Mouse (Mus musculus) G1E-ER4 (cell line): ENCODE results near the gene Dock2. TPM values are rescaled to one million over a fixed set of nuclear protein-coding genes. Genes with fewer than 3 reads are reported as not detected.
A peak's percentile ranks its signal among the peaks of the same experiment; 100 is the strongest.

Source experiments
- GATA1 ChIP-seq: IDR thresholded peaks from one replicate; pipeline ENCODE4 v1.8.0; 2012; ENCODE audit warnings: low read length, inconsistent platforms
- polyA plus RNA-seq: library from polyadenylated mRNA; stranded (reverse); fragments of >175 nt; gene quantifications from 2 replicates; pipeline ENCODE4 v1.2.3, GENCODE M21; 2012

Gene Dock2
- polyA plus RNA-seq, 1 experiment: 3.2 TPM

- no peak for TF ChIP-seq GATA1
Measured at GRCm38 (mm10) chr11:34713360-34713759, 70.3 kb downstream of the Dock2 start.

DNA sequence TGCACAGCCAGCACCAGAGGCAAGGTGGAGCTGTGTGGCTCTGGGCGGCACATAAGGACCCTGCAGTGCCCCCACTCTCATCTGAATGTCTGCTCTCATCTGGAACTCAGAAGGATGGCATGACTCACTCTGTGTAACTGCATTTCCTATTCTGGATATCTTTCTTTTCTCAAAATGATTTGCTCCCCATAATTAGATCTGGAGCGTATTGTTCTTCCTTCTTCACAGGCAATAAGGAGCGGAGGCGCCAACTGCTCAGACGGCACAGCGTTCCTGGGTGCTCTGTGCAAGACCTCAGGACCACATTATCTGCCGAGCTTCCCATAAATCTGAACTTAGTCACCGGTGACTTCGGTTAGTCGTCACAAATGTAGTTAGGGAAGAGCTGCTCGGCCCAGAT lies 75.4 kb downstream of the Dock2 start:
- TF ChIP-seq GATA1: no peak

DNA sequence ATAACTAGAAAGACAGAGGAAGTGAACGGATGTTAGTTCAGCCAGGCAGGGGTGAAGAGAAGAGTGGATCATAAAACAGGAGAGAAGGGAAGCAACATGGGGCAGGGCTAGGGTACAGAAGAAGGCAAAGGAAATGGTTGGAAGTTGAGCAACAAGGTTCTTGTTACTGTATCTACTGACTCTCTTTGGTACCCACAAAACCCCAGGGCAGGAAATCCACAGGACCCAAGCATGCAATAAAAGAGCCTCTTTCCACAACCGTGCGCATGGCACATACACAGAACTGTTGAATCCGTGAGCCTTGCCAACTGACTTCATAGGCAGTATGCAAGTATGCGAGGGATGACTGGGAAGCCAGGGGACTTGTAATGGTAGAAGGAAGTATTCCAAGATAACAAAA lies 76.3 kb downstream of the Dock2 start:
- TF ChIP-seq GATA1: no peak

GRCm38 (mm10) chr11:34705108-34705446 lies 78.6 kb downstream of the Dock2 start:
- no peak for TF ChIP-seq GATA1

GRCm38 (mm10) chr11:34704384-34705107 lies 79.1 kb downstream of the Dock2 start:
- TF ChIP-seq GATA1: no peak

DNA sequence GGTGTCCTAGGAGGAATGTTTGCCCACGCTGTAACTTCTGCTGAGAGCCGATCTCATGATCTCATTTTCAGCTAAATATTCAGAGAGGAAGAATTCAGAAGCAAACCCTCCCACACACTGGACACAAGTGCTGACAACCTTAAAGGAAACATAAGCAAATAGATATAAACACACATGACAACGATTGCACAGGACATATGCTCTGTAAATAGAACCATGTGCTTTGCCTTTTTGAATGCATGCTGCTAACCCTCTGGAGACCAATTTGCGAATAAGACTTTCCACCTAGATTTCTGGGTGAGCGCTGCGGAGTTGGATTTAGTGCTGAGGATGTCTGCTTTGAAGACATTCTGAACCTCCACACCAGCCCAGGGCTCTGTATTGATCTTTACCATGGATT lies 79.8 kb downstream of the Dock2 start:
- no peak for TF ChIP-seq GATA1

DNA sequence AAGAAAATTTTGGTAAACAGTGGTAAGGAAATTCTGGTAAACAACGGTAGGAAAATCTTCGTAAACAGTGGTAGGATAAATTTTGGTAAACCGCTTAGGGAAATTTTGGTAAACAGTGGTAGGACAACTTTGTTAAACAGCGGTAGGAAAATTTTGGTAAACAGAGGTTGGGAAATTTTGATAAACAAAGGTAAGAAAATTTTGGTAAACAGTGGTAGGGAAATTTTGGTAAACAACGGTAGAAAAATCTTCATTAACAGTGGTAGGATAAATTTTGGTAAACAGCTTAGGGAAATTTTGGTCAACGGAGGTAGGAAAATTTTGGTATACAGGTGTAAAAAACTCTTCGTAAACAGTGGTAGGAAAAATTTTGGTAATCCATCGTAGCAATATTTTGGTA lies 101.9 kb downstream of the Dock2 start:
- no peak for TF ChIP-seq GATA1

DNA sequence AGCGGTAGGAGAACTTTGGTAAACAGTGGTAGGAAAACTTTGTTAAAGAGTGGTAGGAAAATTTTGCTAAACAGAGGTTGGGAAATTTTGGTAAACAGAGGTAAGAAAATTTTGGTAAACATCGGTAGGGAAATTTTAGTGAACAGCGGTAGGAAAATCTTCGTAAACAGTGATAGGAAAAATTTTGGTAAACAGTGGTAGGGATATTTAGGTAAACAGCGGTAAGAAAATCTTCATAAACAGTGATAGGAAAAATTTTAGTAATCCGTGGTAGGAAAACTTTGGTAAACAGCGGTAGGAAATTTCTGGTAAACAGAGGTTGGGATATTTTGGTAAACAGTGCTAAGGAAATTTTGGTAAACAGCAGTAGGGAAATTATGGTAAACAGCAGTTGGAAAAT lies 239.1 kb downstream of the Dock2 start:
- TF ChIP-seq GATA1: no peak

DNA sequence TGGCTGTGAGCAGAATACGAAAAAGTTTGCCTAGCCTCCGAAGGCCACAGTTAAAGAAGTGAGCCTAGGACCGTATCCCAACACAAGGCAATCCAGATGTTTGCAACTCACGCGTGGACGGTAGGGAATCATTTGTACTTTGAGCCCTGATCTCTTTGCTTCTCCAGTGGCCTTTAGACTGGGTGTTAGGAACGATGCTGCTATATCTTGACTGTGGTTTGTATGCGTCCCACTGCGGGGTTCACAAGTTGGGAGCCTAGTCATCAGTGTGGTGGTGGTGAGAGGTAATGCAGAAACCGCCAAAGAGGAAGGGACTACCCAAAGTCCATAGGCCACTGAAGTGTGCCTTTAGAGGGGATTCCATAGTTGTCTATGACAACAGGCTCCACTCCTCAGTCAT lies 251.6 kb downstream of the Dock2 start:
- no peak for TF ChIP-seq GATA1

- no peak for TF ChIP-seq GATA1
Measured at GRCm38 (mm10) chr11:34530971-34531370, 252.7 kb downstream of the Dock2 start.

DNA sequence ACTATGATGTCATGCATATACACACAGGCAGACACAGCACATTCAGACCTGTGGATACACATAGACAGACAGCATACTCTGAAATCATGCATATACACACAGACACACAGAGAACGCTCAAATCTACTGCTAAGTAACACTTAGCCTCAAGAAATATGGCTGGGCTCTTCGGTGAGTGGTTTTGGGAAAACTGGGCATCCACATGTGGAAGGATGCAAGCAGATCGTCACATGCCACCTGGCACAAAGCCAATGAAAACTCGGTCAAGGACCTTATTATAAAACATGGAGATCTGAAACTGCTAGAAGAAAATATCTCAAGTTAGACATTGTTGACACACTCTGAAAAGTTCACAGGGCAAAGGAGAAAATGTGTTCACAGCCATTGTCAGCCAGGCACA lies 255.7 kb downstream of the Dock2 start:
- TF ChIP-seq GATA1: no peak

DNA sequence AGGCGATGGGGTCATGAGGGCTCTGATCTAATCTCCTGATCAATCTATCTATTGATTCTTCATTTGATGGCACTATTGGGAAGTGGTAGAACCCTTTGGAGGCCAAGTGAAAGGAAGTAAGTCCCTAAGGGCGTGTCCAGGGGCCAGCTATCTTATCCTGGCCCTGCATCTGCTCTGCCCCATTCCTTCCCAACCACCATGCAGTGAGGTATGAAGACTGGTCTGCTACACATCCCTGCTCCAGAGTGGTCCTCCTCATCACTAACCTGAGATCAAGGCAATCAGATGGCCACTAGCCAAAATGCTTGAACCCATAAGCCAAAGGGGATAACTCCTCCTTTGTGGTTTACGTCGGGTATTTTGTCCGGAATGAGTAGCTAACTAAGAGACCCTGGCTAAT lies 256.5 kb downstream of the Dock2 start:
- no peak for TF ChIP-seq GATA1

DNA sequence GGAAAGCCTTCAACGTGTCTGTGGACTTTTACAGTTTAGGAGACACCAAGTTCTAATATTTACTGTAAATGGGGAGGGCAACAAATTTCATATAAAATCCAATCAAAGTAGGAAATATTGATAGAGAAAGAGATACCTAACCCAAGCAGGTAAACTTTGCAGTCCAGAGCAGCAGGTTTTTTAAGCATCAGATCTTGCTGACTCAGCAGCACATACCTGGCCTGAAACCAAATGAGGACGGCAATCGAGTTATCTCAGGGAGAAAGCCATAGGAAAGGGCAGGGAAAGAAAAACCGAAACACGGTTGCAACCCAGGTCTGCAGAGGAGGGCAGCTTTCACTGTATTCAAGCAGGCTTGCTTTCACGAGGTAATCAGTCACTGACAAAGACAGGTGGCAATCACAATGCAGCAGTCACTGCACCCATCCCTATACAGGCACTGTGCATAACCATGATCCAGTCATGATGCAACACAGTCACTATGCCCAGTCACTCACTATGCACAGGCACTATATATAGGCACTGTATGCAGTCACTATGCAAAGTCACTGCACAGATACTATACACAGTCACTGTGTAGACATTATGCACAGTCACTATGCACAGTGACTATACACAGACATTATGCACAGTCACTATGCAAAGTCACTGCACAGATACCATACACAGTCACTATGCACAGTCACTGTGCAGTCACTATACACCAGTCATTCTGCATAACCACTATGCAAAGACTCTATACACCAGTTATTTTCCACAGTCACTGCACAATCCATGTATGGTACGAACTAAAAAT lies 258.4 kb downstream of the Dock2 start:
- TF ChIP-seq GATA1: no peak

DNA sequence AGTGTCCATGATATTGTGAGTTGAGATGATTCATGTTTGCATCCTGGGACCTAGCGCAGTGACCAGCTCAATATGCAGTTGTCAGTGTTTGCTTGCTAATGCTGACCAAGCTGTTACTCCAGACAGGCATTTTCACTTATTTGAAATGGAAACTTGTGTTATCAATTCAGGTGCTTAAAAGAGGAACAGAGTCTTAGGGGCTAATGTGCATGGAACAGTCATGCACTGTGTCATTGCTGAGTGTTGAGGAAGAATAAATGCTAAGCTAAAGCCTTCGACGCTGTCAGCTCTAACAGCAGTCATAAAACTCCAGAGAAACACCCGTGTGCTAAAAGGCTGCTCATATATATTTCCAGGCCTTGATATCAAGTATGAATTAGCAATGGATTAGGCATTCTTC lies 259.1 kb downstream of the Dock2 start:
- no peak for TF ChIP-seq GATA1

GRCm38 (mm10) chr11:34518566-34518965 lies 265.1 kb downstream of the Dock2 start:
- TF ChIP-seq GATA1: no peak

- no peak for TF ChIP-seq GATA1
Measured at GRCm38 (mm10) chr11:34516971-34517370, 266.7 kb downstream of the Dock2 start.

GRCm38 (mm10) chr11:34515301-34515700 lies 268.4 kb downstream of the Dock2 start:
- peak; percentile 78 for TF ChIP-seq GATA1
